Mouse (Mus musculus): ENCODE data around the gene Hbb-bt. TPM values are rescaled to one million over a fixed set of nuclear protein-coding genes. Genes with fewer than 3 reads are reported as not detected.
A peak's percentile ranks its signal among the peaks of the same experiment; 100 is the strongest.
"Not testable (repeated sequence)": the region's sequence is repeated elsewhere in the genome, so short reads cannot be mapped to it uniquely, and the experiment has no call there.

Hbb-bt gene
- polyA plus RNA-seq, 1 experiment, result 15,977 TPM

DNA sequence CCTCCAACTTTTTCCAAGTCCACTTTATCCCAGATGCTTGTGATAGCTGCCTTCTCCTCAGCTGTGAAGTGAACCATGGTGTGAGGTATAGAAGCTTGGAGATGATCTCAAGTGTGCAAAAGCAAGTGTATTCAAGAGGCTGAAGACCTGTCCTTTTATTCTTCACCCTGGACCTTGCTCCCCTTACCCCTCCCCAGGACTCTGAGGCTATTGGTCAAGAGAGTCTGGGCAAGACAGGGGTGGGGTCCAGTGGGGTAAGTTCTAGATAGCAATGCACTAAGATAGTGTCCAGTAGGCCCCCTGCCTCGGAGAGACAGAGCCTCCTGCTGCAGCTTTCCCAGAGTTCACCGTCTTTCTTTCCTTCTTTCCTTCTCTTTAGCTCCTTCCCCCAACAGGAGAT, 29.2 kb upstream of the Hbb-bt start, which contains the start of gene Hbb-bh1:
Gene Hbb-bh1 (minus strand): TSS at position 131 of the 400 bp plus-strand sequence.
- no peak for DNase-seq (ENCODE audit: low read depth in 1 of 2, low spot score in 2 of 2)
- no peak within 1 kb of the TSS for H3K4me3 ChIP-seq (ENCODE audit: extremely low read depth, insufficient read depth, insufficient read length)
- H3K4me1 ChIP-seq (ENCODE audit: control insufficient read depth, insufficient read depth, insufficient read length), result peaks cover 4% of the 10 kb centered on the region; the same call in 1 of the 2 replicates
- H3K27me3 ChIP-seq (ENCODE audit: control insufficient read depth, insufficient read depth, low read length), result no peaks in the 10 kb centered on the region
- H3K36me3 ChIP-seq (ENCODE audit: control insufficient read depth, insufficient read depth, low read length), result no peaks in the 10 kb centered on the region
- H3K27ac ChIP-seq (ENCODE audit: insufficient read depth, low read length), result no peak within 1 kb of the TSS
- WGBS, result 81% methylated on average over 2 of the region's 2 CpGs
- TF ChIP-seq CTCF (IDR thresholded peaks at IDR 0.05; ENCODE audit: extremely low read depth, insufficient read depth, insufficient read length, insufficient replicate concordance) (no peak), POLR2A (IDR thresholded peaks at IDR 0.05; ENCODE audit: low read depth, low read length) (no peak)

DNA sequence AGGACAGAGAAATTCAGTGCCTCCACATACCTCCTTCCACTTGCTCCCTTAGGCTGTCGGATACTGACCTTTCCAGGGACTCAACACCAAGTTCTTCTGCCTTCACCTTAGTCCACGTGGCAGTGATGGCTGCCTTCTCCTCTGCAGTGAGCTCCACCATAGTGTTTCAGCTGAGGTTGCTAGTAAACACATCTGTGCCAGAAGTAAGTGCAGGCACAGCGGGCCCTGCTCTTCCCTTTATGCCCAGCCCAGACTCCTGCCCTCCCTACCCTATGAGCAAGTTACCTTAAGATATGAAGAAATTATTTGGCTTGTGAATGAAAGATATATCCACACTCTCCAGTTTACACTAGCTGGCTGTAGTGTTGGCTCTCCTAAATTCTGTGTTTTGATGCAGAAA, 26.5 kb upstream of the Hbb-bt start, which contains the start of gene Hbb-bh2:
Gene Hbb-bh2 (minus strand): TSS at position 253 of the 400 bp plus-strand sequence.
- H3K27me3 ChIP-seq (ENCODE audit: control insufficient read depth, insufficient read depth, low read length), result no peaks in the 10 kb centered on the region
- H3K4me3 ChIP-seq (ENCODE audit: extremely low read depth, insufficient read depth, insufficient read length), result no peak within 1 kb of the TSS
- TF ChIP-seq POLR2A (IDR thresholded peaks at IDR 0.05; ENCODE audit: low read depth, low read length) (no peak), CTCF (IDR thresholded peaks at IDR 0.05; ENCODE audit: extremely low read depth, insufficient read depth, insufficient read length, insufficient replicate concordance) (no peak)
- peaks cover 4% of the 10 kb centered on the region; the same call in 1 of the 2 replicates for H3K4me1 ChIP-seq (ENCODE audit: control insufficient read depth, insufficient read depth, insufficient read length)
- WGBS, result 86% methylated on average over 3 of the region's 3 CpGs
- no peak for DNase-seq (ENCODE audit: low read depth in 1 of 2, low spot score in 2 of 2)
- no peak within 1 kb of the TSS for H3K27ac ChIP-seq (ENCODE audit: insufficient read depth, low read length)
- H3K36me3 ChIP-seq (ENCODE audit: control insufficient read depth, insufficient read depth, low read length), result no peaks in the 10 kb centered on the region

DNA sequence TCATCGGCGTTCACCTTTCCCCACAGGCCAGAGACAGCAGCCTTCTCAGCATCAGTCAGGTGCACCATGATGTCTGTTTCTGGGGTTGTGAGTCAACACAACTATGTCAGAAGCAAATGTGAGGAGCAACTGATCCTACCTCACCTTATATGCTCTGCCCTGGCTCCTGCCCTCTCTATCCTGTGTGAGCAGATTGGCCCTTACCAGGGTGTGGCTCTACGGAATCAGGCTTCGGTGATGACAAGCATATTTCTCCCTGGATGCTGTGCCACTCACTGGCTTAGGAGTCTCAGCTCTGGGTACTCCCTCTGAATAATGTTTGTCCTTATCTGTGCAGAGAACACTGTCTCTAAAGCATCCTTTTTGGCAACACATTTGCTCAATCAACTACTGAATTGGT, 14.0 kb upstream of the Hbb-bt start, which contains the start of gene Hbb-bs:
Gene Hbb-bs (minus strand): TSS at position 289 of the 400 bp plus-strand sequence.
- WGBS, result 84% methylated on average over 4 of the region's 4 CpGs
- H3K27ac ChIP-seq (ENCODE audit: insufficient read depth, low read length), result peak within 1 kb of the TSS; percentile 54; the same call in 1 of the 2 replicates
- no peaks in the 10 kb centered on the region for H3K36me3 ChIP-seq (ENCODE audit: control insufficient read depth, insufficient read depth, low read length)
- TF ChIP-seq CTCF (IDR thresholded peaks at IDR 0.05; ENCODE audit: extremely low read depth, insufficient read depth, insufficient read length, insufficient replicate concordance) (no peak), POLR2A (IDR thresholded peaks at IDR 0.05; ENCODE audit: low read depth, low read length) (no peak)
- H3K27me3 ChIP-seq (ENCODE audit: control insufficient read depth, insufficient read depth, low read length), result no peaks in the 10 kb centered on the region
- no peak within 1 kb of the TSS for H3K4me3 ChIP-seq (ENCODE audit: extremely low read depth, insufficient read depth, insufficient read length)
- no peak for DNase-seq (ENCODE audit: low read depth in 1 of 2, low spot score in 2 of 2)
- no peaks in the 10 kb centered on the region for H3K4me1 ChIP-seq (ENCODE audit: control insufficient read depth, insufficient read depth, insufficient read length)

GRCm38 (mm10) chr7:103827139-103827538, 13.3 kb upstream of the Hbb-bt start:
- H3K36me3 ChIP-seq (ENCODE audit: control insufficient read depth, insufficient read depth, low read length); H3K4me3 ChIP-seq (ENCODE audit: extremely low read depth, insufficient read depth, insufficient read length); DNase-seq (ENCODE audit: low read depth in 1 of 2, low spot score in 2 of 2); H3K27ac ChIP-seq (ENCODE audit: insufficient read depth, low read length); H3K4me1 ChIP-seq (ENCODE audit: control insufficient read depth, insufficient read depth, insufficient read length); H3K27me3 ChIP-seq (ENCODE audit: control insufficient read depth, insufficient read depth, low read length): not testable (repeated sequence)
- no CpG with 5 or more reads among the region's 2 CpGs for WGBS

DNA sequence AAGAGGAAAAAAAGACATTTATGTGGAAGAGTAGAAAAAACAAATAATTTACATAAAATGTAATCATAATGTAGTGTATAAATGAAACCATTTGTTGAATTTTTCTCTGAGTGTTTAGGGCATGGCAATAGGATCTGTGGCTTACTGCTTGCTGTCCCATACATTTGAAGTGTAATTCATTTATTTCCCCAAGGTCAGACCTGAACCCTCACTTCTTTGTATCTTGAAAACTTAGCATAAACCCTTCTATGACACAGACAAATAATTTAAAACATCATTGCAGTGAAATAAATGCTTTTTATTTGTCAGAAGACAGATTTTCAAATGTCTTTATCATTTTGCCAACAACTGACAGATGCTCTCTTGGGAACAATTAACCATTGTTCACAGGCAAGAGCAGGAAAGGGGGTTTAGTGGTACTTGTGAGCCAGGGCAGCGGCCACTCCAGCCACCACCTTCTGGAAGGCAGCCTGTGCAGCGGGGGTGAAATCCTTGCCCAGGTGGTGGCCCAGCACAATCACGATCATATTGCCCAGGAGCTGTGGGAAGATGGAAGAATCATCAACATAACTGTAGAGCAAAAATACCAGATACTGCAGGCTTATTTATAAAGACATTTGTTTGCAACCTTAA, 12.6 kb upstream of the Hbb-bt start:
- H3K27me3 ChIP-seq (ENCODE audit: control insufficient read depth, insufficient read depth, low read length), result no peaks in the 10 kb centered on the region
- no peak for TF ChIP-seq CTCF (IDR thresholded peaks at IDR 0.05; ENCODE audit: extremely low read depth, insufficient read depth, insufficient read length, insufficient replicate concordance)
- TF ChIP-seq POLR2A (IDR thresholded peaks at IDR 0.05; ENCODE audit: low read depth, low read length), result no peak
- H3K4me3 ChIP-seq (ENCODE audit: extremely low read depth, insufficient read depth, insufficient read length), result no peak overlapping the region
- H3K36me3 ChIP-seq (ENCODE audit: control insufficient read depth, insufficient read depth, low read length), result no peaks in the 10 kb centered on the region
- H3K4me1 ChIP-seq (ENCODE audit: control insufficient read depth, insufficient read depth, insufficient read length), result no peaks in the 10 kb centered on the region
- no peak for DNase-seq (ENCODE audit: low read depth in 1 of 2, low spot score in 2 of 2)
- 53% methylated on average over 3 of the region's 3 CpGs for WGBS
- H3K27ac ChIP-seq (ENCODE audit: insufficient read depth, low read length), result no peak overlapping the region; the same call in 1 of the 2 replicates

DNA sequence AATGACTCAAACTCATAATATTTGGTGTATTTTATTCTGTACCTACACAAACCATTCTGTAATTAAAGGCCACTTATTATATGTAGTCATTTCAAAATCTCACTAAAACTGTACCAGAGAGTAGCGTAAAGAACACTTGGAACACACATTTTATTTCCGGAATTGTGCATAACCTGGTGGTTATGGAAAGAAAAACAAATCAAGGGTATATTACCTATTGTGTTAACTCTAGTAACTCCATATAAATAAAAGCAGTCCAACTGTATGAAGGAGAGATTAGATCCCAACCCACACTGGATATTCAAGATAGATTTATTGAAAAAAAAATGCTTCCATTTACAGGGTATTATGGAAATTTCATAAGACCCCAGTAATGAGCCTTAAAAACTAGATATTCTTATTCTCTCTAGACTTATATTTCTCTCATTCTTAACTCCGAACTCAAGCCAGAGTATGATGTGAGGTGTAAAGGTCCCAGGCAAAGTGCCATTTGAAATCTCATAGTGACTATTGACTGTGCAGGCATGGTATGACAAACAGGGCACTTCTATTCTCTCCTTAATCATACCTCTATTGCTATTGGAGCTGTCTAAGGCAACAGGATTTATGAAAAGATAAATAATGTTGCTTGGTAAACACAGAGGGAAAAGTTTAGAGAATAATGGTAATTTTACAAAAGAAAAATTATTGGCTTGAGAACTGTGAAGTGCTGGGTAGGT, 11.9 kb upstream of the Hbb-bt start:
- DNase-seq (ENCODE audit: low read depth in 1 of 2, low spot score in 2 of 2), result no peak
- no peaks in the 10 kb centered on the region for H3K4me1 ChIP-seq (ENCODE audit: control insufficient read depth, insufficient read depth, insufficient read length)
- no peak overlapping the region for H3K4me3 ChIP-seq (ENCODE audit: extremely low read depth, insufficient read depth, insufficient read length)
- H3K36me3 ChIP-seq (ENCODE audit: control insufficient read depth, insufficient read depth, low read length), result no peaks in the 10 kb centered on the region
- TF ChIP-seq POLR2A (IDR thresholded peaks at IDR 0.05; ENCODE audit: low read depth, low read length), result no peak
- TF ChIP-seq CTCF (IDR thresholded peaks at IDR 0.05; ENCODE audit: extremely low read depth, insufficient read depth, insufficient read length, insufficient replicate concordance), result no peak
- no peak overlapping the region for H3K27ac ChIP-seq (ENCODE audit: insufficient read depth, low read length)
- WGBS, result 88% methylated on average over 3 of the region's 3 CpGs
- no peaks in the 10 kb centered on the region for H3K27me3 ChIP-seq (ENCODE audit: control insufficient read depth, insufficient read depth, low read length)

DNA sequence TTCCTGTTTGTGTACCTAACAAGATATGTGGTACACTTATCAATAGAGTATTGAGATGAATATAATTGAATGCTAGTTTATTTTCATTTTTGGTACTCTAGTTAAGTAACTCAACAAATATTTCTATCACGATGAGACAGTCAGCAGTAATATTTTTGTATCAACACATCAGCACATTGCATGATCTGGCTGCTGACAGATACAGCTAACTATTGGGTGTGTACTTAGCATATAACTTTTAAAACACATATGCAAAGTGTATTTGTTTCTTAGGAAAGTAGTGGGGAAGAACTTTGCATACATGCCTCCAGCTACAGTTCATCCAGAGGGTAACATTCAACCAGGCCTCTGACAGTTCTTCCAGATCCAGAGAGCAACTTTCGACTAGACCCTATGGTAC, 10.8 kb upstream of the Hbb-bt start:
- no peak for DNase-seq (ENCODE audit: low read depth in 1 of 2, low spot score in 2 of 2)
- Histone ChIP-seq H3K4me3 (ENCODE audit: extremely low read depth, insufficient read depth, insufficient read length) (no peak overlapping the region), H3K27me3 (ENCODE audit: control insufficient read depth, insufficient read depth, low read length) (no peaks in the 10 kb centered on the region), H3K36me3 (ENCODE audit: control insufficient read depth, insufficient read depth, low read length) (no peaks in the 10 kb centered on the region), H3K4me1 (ENCODE audit: control insufficient read depth, insufficient read depth, insufficient read length) (no peaks in the 10 kb centered on the region), H3K27ac (ENCODE audit: insufficient read depth, low read length) (no peak overlapping the region)
- 91% methylated on average over 2 of the region's 2 CpGs for WGBS
- TF ChIP-seq POLR2A (IDR thresholded peaks at IDR 0.05; ENCODE audit: low read depth, low read length), result no peak
- TF ChIP-seq CTCF (IDR thresholded peaks at IDR 0.05; ENCODE audit: extremely low read depth, insufficient read depth, insufficient read length, insufficient replicate concordance), result no peak

- WGBS, result 22% methylated on average over 1 of the region's 2 CpGs
- not testable (repeated sequence) for H3K27ac ChIP-seq (ENCODE audit: insufficient read depth, low read length); H3K36me3 ChIP-seq (ENCODE audit: control insufficient read depth, insufficient read depth, low read length); H3K27me3 ChIP-seq (ENCODE audit: control insufficient read depth, insufficient read depth, low read length); DNase-seq (ENCODE audit: low read depth in 1 of 2, low spot score in 2 of 2); H3K4me3 ChIP-seq (ENCODE audit: extremely low read depth, insufficient read depth, insufficient read length); H3K4me1 ChIP-seq (ENCODE audit: control insufficient read depth, insufficient read depth, insufficient read length)
Observed at GRCm38 (mm10) chr7:103815085-103815484, 1.3 kb upstream of the Hbb-bt start.

- not testable (repeated sequence) for DNase-seq (ENCODE audit: low read depth in 1 of 2, low spot score in 2 of 2); H3K27ac ChIP-seq (ENCODE audit: insufficient read depth, low read length); H3K4me1 ChIP-seq (ENCODE audit: control insufficient read depth, insufficient read depth, insufficient read length); H3K36me3 ChIP-seq (ENCODE audit: control insufficient read depth, insufficient read depth, low read length); H3K27me3 ChIP-seq (ENCODE audit: control insufficient read depth, insufficient read depth, low read length); H3K4me3 ChIP-seq (ENCODE audit: extremely low read depth, insufficient read depth, insufficient read length)
- WGBS, result no CpG with 5 or more reads among the region's 3 CpGs
Observed at GRCm38 (mm10) chr7:103813152-103813551, 644 bp downstream of the Hbb-bt start.
